Mouse (Mus musculus) limb, embryonic 11.5 days (tissue): Measurements from ENCODE around the gene Gabra4. TPM values are rescaled to one million over a fixed set of nuclear protein-coding genes. Genes with fewer than 3 reads are reported as not detected.

ENCODE experiments used
- ATAC-seq: fragments of 200-750 bp; cut with Nextera tagmentation; 2 replicates; pipeline ENCODE4 v1.8.0; 2017; ENCODE audit warnings: low read depth; ENCODE audit not compliant: insufficient number of reproducible peaks, low FRiP score, low TSS enrichment
- DNase-seq: peaks from one replicate; pipeline ENCODE4 v3.0.0-alpha.2; 2015; ENCODE audit warnings: low spot score
- H3K27ac ChIP-seq: fragments of 300-500 bp; sonication (generic); replicated peaks from 2 replicates; pipeline ENCODE4 v1.5.1; 2014; ENCODE audit warnings: low read depth, mild to moderate bottlenecking, low read length
- H3K27me3 ChIP-seq: fragments of 300-500 bp; sonication (generic); 2 replicates; pipeline ENCODE4 v1.6.1; 2014; ENCODE audit warnings: mild to moderate bottlenecking, low read length, mixed read lengths; ENCODE audit not compliant: control insufficient read depth, insufficient read depth
- H3K36me3 ChIP-seq: fragments of 300-500 bp; sonication (generic); 2 replicates; pipeline ENCODE4 v1.6.1; 2014; ENCODE audit warnings: mild to moderate bottlenecking, low read length, moderate library complexity, mixed read lengths; ENCODE audit not compliant: control insufficient read depth, insufficient read depth
- H3K4me1 ChIP-seq: fragments of 300-500 bp; sonication (generic); 2 replicates; pipeline ENCODE4 v1.6.1; 2014; ENCODE audit warnings: low read length, mixed read lengths; ENCODE audit not compliant: control insufficient read depth, insufficient read depth
- H3K4me2 ChIP-seq: fragments of 300-500 bp; sonication (generic); 2 replicates; pipeline ENCODE4 v1.6.1; 2014; ENCODE audit warnings: low read depth, mild to moderate bottlenecking, moderate library complexity; ENCODE audit not compliant: severe bottlenecking
- H3K4me3 ChIP-seq: fragments of 300-500 bp; sonication (generic); 2 replicates; pipeline ENCODE4 v1.5.1; 2014; ENCODE audit warnings: low read depth, low read length
- H3K9ac ChIP-seq: fragments of 300-500 bp; sonication (generic); 2 replicates; pipeline ENCODE4 v1.6.1; 2014; ENCODE audit warnings: mild to moderate bottlenecking, low read length
- H3K9me3 ChIP-seq: fragments of 300-500 bp; sonication (generic); 2 replicates; pipeline ENCODE4 v1.6.1; 2016; ENCODE audit warnings: low read length; ENCODE audit not compliant: control insufficient read depth
- WGBS: fragments of 180-500 bp; shearing (Covaris S2); extraction: QIAGEN DNeasy Blood & Tissue Kit; methylation state at CpG from one replicate; pipeline ENCODE4 v1.1.7; 2014; 5-methylcytosine and 5-hydroxymethylcytosine counted together
- polyA plus RNA-seq: library from polyadenylated mRNA; unstranded; fragments of >200 nt; fragmentation: Nextera tagmentation; extraction: Ambion mirVana; gene quantifications from 2 replicates; pipeline ENCODE4 v1.2.1, GENCODE M21; 2014

Gabra4 gene
- polyA plus RNA-seq, 1 experiment from 2014 or later = 1.8 TPM

DNA sequence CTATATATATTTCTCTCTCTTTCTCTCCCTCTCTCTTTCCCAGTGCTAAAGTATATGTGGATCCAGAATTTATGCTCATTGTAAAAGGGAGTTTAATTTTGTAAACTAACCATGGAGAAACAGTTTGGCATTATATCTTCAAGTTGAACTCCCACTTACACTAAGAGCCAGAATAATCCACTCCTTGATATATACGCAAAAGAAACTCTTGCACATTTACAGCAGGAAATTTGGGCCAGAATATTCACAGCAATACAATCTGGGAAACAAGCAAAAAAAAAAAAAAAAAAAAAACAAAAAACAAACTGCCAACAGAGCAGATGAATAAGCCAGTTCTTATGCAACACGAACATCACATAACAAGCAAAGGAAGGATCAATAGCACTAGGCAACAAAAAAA is 10.0 kb downstream of the Gabra4 start:
- Histone ChIP-seq H3K27me3 (no peaks in the 10 kb centered on the region), H3K4me2 (no peak overlapping the region), H3K27ac (no peak overlapping the region), H3K36me3 (no peaks in the 10 kb centered on the region), H3K9ac (no peak overlapping the region), H3K4me3 (no peak overlapping the region), H3K9me3 (no peaks in the 10 kb centered on the region), H3K4me1 (no peaks in the 10 kb centered on the region)
- 89% methylated on average over 2 of the region's 2 CpGs for WGBS
- DNase-seq (no peak), ATAC-seq (no peak)

DNA sequence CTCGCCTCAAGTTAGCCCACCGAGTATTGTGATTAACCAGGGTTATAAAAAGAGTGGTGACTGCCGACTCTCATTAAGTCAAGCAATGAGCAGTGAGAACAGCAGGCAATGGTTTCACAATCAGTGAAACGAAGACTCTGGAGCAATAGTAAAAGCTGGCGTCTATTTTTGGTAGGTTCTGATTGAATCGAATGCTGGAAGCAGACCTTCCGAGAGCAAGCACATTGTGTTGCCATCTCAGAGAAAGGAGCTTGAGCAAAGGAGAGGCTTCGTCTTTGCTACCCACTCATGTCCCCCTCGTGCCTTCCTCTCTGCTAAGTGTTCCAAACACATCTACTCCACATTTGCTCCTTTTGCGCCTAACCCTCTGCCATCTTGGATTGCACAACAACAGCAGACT is 18.3 kb downstream of the Gabra4 start:
- WGBS = 76% methylated on average over 10 of the region's 10 CpGs
- no peaks in the 10 kb centered on the region for H3K27me3 ChIP-seq
- H3K4me1 ChIP-seq = no peaks in the 10 kb centered on the region
- no peak overlapping the region for H3K4me2 ChIP-seq
- no peak overlapping the region for H3K27ac ChIP-seq
- H3K4me3 ChIP-seq = no peak overlapping the region
- H3K36me3 ChIP-seq = no peaks in the 10 kb centered on the region
- no peaks in the 10 kb centered on the region for H3K9me3 ChIP-seq
- no peak overlapping the region for H3K9ac ChIP-seq
- no peak for DNase-seq
- no peak for ATAC-seq

DNA sequence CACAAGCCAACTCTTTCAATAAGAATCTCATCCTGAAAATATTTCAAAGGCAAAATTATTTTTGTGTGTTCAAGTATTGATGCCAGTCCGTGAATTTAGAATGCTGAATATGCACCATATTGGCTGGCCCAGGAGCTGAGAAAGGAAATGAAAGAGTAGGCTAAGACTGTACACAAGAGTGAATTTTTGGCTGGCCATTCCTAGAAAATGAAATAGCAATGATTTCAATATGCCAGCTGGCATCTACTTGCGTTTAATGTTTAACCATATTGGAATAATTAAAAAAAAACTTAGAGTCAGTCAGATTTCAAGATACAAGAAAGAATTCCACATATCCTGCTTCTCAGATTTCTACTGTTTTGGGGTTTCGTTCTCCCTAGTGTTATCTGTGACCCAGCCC is 30.3 kb downstream of the Gabra4 start:
- no peak overlapping the region for H3K9ac ChIP-seq
- DNase-seq (no peak), ATAC-seq (no peak)
- H3K4me1 ChIP-seq = no peaks in the 10 kb centered on the region
- H3K27ac ChIP-seq = no peak overlapping the region
- WGBS = 90% methylated on average over 3 of the region's 3 CpGs
- H3K4me2 ChIP-seq = no peak overlapping the region
- H3K27me3 ChIP-seq = no peaks in the 10 kb centered on the region
- H3K4me3 ChIP-seq = no peak overlapping the region
- no peaks in the 10 kb centered on the region for H3K36me3 ChIP-seq
- no peaks in the 10 kb centered on the region for H3K9me3 ChIP-seq

DNA sequence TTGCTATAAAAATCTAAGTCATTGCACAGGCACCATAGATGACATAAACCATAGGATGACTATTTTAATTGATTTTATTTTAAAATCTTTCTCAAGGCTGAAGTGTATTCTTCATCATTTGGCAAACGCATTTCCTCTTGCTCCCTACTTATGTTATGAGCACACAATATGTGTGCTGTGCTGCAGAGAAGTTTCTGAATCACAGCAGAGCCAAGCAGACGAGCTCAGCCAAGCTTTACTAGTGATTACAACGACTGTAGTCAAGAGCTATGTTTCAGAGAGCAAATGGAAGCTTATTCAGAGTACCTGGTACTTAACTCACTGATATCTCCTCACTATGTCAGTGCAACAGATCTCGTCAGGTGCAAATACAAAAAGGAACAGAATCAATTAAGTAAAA is 41.4 kb downstream of the Gabra4 start:
- no peak overlapping the region for H3K9ac ChIP-seq
- H3K4me2 ChIP-seq = no peak overlapping the region
- no peaks in the 10 kb centered on the region for H3K9me3 ChIP-seq
- H3K27ac ChIP-seq = no peak overlapping the region
- no peaks in the 10 kb centered on the region for H3K27me3 ChIP-seq
- ATAC-seq (no peak), DNase-seq (no peak)
- H3K4me1 ChIP-seq = no peaks in the 10 kb centered on the region
- no peak overlapping the region for H3K4me3 ChIP-seq
- no peaks in the 10 kb centered on the region for H3K36me3 ChIP-seq
- 71% methylated on average over 4 of the region's 4 CpGs for WGBS

DNA sequence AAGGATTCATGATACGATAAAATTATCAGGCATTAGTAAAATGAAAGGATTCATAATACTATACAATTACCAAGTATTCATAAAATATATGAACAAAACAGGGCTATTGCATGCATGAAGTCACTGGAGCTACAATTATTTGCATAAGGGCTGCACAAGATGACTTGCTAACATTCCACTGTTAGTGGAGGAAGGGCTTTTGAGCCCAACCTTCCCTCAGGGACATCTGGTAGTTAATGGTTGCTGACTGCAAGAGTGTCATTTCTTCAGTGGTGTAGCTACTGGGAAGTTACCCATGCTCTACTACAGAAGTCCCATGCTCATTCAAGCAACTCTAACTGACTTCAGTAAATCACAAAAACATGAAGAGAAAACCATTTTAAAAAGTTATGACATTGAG is 43.8 kb downstream of the Gabra4 start:
- H3K4me1 ChIP-seq = no peaks in the 10 kb centered on the region

DNA sequence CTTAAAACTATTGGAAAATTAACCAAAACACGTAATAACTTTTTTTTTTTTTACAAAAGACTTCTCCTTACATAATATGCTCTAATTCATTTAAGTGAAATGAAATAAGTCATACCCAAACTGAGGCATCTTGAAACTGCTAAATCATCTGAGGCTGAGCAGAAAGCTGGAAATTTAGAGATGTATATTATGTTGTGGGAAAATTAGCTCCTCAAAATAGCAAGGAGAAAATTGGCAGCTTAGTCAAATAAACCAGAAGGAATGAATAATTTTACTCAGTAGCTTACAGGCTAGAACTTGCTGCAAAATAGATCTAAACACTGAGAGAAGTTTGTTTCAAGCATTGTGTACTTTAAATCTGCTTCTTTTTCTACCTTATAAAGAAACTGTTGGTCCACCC is 49.4 kb downstream of the Gabra4 start:
- Histone ChIP-seq H3K9me3 (no peaks in the 10 kb centered on the region), H3K27me3 (no peaks in the 10 kb centered on the region), H3K9ac (no peak overlapping the region), H3K27ac (no peak overlapping the region), H3K4me2 (no peak overlapping the region), H3K4me3 (no peak overlapping the region), H3K4me1 (no peaks in the 10 kb centered on the region), H3K36me3 (no peaks in the 10 kb centered on the region)
- ATAC-seq (no peak), DNase-seq (no peak)
- WGBS = 77% methylated on average over 1 of the region's 1 CpGs

More for the DNA sequence above, 43.8 kb downstream of the Gabra4 start:
- H3K27me3 ChIP-seq = no peaks in the 10 kb centered on the region
- 94% methylated on average over 1 of the region's 1 CpGs for WGBS
- no peak overlapping the region for H3K27ac ChIP-seq
- H3K36me3 ChIP-seq = no peaks in the 10 kb centered on the region
- no peak for DNase-seq
- no peak for ATAC-seq
- no peak overlapping the region for H3K4me3 ChIP-seq
- no peak overlapping the region for H3K4me2 ChIP-seq
- no peak overlapping the region for H3K9ac ChIP-seq
- H3K9me3 ChIP-seq = no peaks in the 10 kb centered on the region

DNA sequence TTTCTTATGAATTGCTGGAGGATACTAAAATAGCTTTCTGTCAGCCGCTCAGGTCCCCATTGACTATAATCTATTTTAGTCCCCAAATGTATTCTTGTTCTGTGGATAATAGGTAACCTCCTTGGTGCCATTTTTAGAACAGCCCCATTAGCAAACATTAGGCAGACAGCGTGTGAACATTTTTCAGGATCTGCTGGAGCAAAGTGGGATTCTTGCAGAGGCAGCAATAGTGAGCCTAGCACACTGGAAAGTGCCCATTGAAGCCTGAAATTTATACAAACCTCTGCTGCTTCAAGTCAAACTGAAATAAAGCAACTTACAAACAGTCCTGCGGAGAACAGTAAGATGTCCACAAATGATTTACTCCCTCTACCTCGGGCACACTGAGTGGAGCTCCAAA is 51.2 kb downstream of the Gabra4 start:
- H3K27me3 ChIP-seq = no peaks in the 10 kb centered on the region
- no peak overlapping the region for H3K9ac ChIP-seq
- ATAC-seq = no peak
- no peak for DNase-seq
- H3K4me1 ChIP-seq = no peaks in the 10 kb centered on the region
- WGBS = 68% methylated on average over 4 of the region's 4 CpGs
- no peaks in the 10 kb centered on the region for H3K36me3 ChIP-seq
- no peak overlapping the region for H3K27ac ChIP-seq
- no peak overlapping the region for H3K4me3 ChIP-seq
- H3K4me2 ChIP-seq = no peak overlapping the region
- no peaks in the 10 kb centered on the region for H3K9me3 ChIP-seq

DNA sequence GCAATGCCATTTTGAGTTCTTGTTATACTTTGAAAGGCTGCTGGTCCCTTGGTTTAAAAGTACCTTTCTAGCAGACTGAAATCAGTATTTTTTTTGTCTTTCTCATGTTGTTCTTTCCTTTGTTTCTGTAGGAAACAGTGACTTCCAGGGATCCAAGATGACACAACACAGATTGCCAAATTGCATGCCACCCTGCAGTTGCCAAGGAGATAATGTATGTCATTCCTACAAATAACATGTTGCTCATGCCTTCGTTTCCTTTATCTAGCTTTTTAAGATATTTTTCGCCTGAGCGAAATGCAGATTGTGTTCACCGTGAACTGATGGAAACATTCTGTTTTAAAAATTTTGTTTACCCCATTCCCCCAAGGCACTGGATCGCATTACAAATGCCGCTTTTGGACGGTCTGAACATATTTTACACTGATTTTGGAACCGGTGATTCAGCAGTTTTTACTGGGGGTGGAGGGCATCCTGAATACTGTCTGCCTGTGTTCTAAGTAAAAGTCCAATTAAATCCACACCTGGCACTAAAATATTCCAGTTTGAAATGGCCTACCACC is 53.9 kb downstream of the Gabra4 start:
- WGBS = 78% methylated on average over 8 of the region's 8 CpGs
- H3K9me3 ChIP-seq = no peaks in the 10 kb centered on the region
- H3K4me2 ChIP-seq = no peak overlapping the region
- H3K4me3 ChIP-seq = no peak overlapping the region
- H3K4me1 ChIP-seq = no peaks in the 10 kb centered on the region
- H3K9ac ChIP-seq = no peak overlapping the region
- DNase-seq (no peak), ATAC-seq (no peak)
- no peak overlapping the region for H3K27ac ChIP-seq
- H3K27me3 ChIP-seq = no peaks in the 10 kb centered on the region
- no peaks in the 10 kb centered on the region for H3K36me3 ChIP-seq

DNA sequence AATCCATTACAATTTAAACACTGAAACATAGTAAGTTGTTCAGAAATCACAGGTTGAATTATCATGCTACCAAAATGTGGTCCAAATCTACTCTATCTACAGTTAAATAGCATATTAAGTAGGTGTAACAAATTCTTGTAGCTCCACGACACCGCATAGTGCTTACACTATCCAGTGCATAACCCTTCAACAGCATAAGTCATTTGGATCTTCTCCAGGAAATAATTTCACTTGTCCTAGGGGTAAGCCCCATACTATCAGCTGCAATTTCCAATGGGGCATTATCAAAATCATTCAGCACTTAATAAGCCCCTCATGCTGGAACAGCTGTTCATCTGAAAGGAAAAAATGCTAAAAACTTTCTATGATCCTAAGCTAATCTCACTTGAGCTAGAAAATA is 62.8 kb downstream of the Gabra4 start:
- Histone ChIP-seq H3K4me3 (no peak overlapping the region), H3K27ac (no peak overlapping the region), H3K4me1 (no peaks in the 10 kb centered on the region), H3K27me3 (no peaks in the 10 kb centered on the region), H3K9me3 (no peaks in the 10 kb centered on the region), H3K9ac (no peak overlapping the region), H3K36me3 (no peaks in the 10 kb centered on the region), H3K4me2 (no peak overlapping the region)
- ATAC-seq (no peak), DNase-seq (no peak)
- 92% methylated on average over 2 of the region's 2 CpGs for WGBS
